Mouse (Mus musculus) olfactory bulb, adult 2 months (tissue): Measurements from ENCODE around the gene Sh3bp4. TPM values are rescaled to one million over a fixed set of nuclear protein-coding genes. Genes with fewer than 3 reads are reported as not detected.

ENCODE experiments used
- H3K27ac ChIP-seq: fragments of 200-500 bp; 2 replicates; pipeline ENCODE4 v1.5.1; 2012; ENCODE audit warnings: low read depth, low read length; ENCODE audit not compliant: insufficient read depth
- H3K4me1 ChIP-seq: fragments of 200-500 bp; 2 replicates; pipeline ENCODE4 v1.6.1; 2012; ENCODE audit warnings: low read length; ENCODE audit not compliant: control insufficient read depth, insufficient read depth
- H3K4me3 ChIP-seq: fragments of 200-500 bp; 2 replicates; pipeline ENCODE4 v1.5.1; 2012; ENCODE audit warnings: mild to moderate bottlenecking, low read depth, low read length, moderate library complexity; ENCODE audit not compliant: insufficient read depth
- CTCF ChIP-seq: fragments of 200-500 bp; IDR thresholded peaks from 2 replicates; pipeline ENCODE4 v1.5.1; 2012; ENCODE audit warnings: low read depth, mild to moderate bottlenecking, low read length, moderate library complexity; ENCODE audit not compliant: insufficient read depth
- POLR2A ChIP-seq: fragments of 200-500 bp; IDR thresholded peaks from 2 replicates; pipeline ENCODE4 v1.6.1; 2012; ENCODE audit warnings: mild to moderate bottlenecking, low read depth, low read length, moderate library complexity; ENCODE audit not compliant: insufficient read depth
- WGBS: fragments of 180-500 bp; shearing (Covaris S2); methylation state at CpG from one replicate; pipeline ENCODE4 v1.1.7; 2018; 5-methylcytosine and 5-hydroxymethylcytosine counted together
- polyA plus RNA-seq: library from polyadenylated mRNA; stranded (reverse); fragments of >200 nt; gene quantifications from 2 replicates; pipeline ENCODE4 v1.2.4, GENCODE M21; 2012; ENCODE audit warnings: low replicate concordance; ENCODE audit not compliant: missing spikeins, insufficient read depth, insufficient read length

Sh3bp4 gene
- polyA plus RNA-seq, 1 experiment: not detected

DNA sequence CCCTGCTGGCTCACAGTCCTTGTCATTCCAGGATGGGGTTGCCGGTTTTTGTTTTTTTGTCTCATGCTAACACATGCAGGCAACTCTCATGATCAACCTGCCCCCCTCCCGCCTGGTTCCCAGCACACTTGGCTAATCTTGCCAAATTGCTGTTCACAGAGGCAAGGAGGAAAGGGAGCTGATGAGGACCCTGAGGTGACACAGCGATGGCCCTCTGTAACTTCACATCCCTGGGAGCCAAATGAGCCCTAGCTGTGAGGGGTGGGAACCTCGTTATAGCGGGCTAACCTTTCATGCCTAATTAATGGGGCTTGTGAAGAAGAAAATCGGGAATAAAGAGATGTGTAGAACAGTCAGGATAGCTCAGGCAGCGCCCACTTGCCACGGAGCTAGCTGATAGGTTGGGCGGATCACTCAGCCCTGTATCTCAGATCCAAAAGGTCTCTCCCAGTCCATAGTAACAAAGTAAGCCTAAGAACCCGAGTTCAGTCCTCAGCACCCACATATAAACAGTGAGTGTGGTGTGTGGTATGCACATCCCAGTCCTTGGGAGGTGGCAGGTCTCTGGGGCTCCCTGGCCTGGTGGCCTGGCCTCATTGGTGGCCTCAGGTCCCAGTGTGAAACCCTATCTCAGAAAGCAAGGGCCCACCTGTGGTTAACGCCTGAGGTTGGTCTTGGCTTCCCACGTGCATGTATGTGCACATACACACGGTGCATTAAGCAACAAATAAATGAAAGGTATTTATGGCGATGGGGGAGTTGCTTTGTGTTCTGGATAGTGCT lies 25.6 kb downstream of the Sh3bp4 start:
- no peak for TF ChIP-seq POLR2A
- no peak for TF ChIP-seq CTCF
- peaks cover 27% of the 10 kb centered on the region for H3K4me1 ChIP-seq
- no peak overlapping the region for H3K4me3 ChIP-seq
- H3K27ac ChIP-seq: no peak overlapping the region
- WGBS: 52% methylated on average over 14 of the region's 14 CpGs

DNA sequence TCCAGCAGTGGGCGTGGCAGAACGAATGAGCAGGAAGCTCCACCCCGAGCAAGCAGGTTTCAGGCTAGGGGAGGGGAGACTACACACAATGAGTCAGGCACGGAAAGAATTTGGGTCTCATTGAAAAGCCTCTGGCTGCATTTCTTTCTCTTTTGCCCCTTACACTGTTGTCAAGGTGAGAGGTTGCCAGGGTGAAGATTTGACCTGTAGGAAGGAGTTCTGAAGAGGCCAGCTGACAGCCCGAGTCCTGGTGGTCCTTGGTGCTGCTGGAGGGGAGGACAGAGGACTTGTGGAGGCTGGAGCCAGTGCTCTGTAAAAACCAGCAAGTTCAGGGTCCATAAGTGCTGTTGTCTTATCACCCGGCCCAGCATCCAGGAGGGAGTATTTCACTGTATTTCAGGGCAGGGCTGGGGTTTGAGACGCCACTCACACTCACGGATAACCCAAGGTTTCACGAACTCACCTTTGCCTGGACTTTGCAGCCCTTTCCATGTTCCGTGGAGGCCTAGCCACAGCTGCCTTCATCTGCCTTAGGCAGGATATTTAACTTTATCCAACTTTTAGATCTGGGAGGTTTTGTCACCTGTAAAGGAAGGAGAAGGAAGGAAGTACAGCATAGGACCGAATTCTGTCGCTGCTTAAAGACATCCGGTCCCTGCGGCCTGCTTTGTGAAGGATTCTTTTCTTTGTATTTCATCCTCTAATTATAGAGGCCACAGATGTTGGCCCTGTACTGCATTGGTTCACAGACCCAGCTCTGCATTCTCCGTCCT lies 32.2 kb downstream of the Sh3bp4 start:
- H3K27ac ChIP-seq: no peak overlapping the region
- WGBS: 66% methylated on average over 15 of the region's 15 CpGs

DNA sequence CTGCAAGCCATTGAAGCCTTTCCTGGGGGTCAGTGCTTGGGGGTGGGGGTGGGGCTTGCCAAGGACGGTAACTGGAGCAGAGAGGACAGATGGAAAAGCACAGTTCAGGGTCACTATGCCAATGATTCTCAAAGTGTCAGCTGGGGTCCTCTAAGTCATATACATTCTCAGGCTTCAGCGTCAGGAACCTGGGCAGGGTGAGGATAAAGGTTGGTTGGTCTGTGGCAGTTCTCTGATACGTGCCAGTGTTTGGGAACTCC lies 32.7 kb downstream of the Sh3bp4 start:
- TF ChIP-seq POLR2A: no peak
- TF ChIP-seq CTCF: no peak
- H3K4me3 ChIP-seq: no peak overlapping the region
- 70% methylated on average over 3 of the region's 3 CpGs for WGBS

More for the DNA sequence above, 32.2 kb downstream of the Sh3bp4 start:
- no peak overlapping the region for H3K4me3 ChIP-seq
- TF ChIP-seq POLR2A (no peak), CTCF (no peak)
- H3K4me1 ChIP-seq: peaks cover 10% of the 10 kb centered on the region

DNA sequence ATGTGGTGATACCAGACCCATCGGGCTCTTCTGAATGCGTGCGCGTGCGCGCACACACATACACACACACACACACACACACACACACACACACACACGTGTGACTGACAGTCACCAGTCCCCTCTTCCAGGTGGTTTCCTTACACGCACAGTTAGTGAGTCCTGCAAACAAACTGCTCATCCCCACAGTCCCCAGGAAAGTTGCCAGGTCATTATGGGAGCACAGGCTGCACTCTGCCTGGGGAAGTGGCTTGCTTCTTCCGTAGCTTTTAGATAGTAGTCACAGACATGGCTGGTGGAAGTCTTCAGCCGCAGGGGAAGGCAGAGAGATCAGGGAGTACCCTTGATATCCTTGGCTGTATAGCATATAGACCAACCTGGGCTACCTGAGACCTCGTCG lies 33.3 kb downstream of the Sh3bp4 start:
- TF ChIP-seq CTCF (no peak), POLR2A (no peak)
- Histone ChIP-seq H3K4me1 (peaks cover 13% of the 10 kb centered on the region), H3K27ac (no peak overlapping the region), H3K4me3 (no peak overlapping the region)
- 87% methylated on average over 12 of the region's 12 CpGs for WGBS

More for the DNA sequence above, 32.7 kb downstream of the Sh3bp4 start:
- no peak overlapping the region for H3K27ac ChIP-seq
- H3K4me1 ChIP-seq: peaks cover 10% of the 10 kb centered on the region

DNA sequence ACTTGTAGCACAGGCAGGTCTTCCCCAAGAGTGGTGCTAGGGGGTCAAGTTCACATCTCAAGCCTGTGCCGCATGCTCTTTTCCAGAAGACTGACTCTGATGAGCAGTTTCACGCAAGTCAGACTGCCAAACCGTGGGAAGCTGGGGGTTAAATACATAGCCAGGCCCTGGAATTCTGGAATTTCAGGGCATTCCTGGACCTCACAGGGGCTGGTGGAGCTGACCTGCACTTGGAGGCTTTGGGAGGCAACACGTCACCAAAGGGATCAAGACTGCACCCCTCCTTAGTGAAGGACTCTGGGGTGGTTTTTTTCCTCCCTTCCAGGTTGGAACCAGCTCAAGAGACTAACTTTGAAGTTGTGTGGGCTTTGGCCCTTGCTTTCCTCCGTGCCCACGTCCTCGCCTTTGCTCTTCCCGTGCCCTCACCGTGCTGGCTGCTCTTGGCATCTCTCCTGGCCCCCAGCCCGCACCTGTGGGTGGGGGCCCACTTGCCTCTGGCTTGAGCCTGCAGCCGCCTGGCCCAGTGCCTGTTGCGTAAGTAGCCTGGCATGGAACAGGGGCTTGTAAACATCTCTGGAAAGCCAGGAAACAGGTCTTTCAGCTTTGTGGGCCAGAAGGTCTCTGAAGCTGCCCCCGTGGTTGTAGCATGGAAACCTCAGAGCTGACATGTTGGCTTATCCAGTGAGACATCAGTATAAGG lies 34.0 kb downstream of the Sh3bp4 start:
- Histone ChIP-seq H3K27ac (no peak overlapping the region), H3K4me3 (no peak overlapping the region), H3K4me1 (peaks cover 15% of the 10 kb centered on the region)
- TF ChIP-seq CTCF (no peak), POLR2A (no peak)
- WGBS: 68% methylated on average over 13 of the region's 13 CpGs

DNA sequence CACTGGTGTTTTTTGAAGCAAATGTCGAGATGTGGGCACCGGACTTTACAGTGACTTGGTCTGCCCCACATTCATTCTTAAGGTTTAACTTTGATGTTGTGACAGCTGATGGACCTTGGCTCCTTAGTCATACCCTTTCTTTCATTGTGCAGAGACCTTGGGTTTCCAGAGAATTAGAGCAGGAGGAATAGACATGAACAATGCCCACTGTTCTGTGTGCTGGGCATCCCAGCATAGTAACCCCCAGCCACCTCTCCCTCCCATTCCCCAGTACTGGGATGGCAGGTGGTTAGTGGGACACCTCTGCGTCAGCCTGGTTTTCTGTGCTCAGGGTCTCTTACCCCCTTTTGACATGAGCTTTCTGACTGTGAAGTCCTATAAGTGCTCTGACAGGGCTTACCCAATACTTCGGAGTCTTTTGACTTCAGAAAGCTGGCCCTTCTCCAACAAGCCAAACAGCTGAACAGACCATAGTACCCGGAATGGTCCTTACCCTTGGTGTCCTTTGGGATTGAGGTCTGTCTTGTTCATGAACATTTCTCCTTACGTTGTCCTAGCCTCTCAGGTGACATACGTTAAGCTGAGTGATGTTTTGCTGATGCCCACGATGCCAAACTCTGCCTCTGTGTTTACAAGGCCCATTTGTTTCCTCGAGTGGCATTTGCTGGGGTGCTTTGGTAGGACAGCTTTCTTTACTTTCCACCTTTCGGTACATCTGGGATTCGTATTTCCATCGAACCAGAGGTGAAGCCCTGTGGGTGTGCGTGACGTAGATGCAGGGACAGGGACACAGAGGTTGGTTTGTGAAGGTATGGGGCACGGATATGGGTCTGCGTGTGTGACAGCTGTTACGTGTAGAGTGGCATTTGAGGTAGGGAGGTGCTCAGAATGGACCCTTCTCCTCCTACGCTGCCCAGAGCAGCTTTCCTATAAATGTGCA lies 35.9 kb downstream of the Sh3bp4 start:
- 86% methylated on average over 18 of the region's 18 CpGs for WGBS
- peaks cover 15% of the 10 kb centered on the region for H3K4me1 ChIP-seq
- TF ChIP-seq POLR2A: no peak
- TF ChIP-seq CTCF: no peak
- no peak overlapping the region for H3K4me3 ChIP-seq
- H3K27ac ChIP-seq: no peak overlapping the region

DNA sequence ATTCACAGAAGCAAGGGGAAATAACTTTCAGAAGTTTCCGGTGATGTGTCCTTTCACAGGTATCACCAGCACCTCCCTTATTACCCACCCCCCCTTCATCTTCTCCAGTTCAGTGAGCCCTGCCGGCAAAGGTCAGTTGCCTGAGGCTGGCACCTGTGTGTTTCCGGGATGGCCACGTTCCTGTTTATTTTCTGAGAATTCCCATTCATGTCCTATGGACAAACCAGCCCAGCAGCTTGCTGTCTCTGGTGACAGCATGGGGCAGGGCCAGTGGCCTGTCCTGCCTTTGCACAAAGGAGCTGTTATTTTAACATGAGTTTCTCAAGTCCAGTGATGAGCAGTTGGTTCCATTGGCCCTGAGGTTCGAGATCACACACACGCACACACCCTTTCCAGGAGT lies 37.3 kb downstream of the Sh3bp4 start:
- H3K27ac ChIP-seq: no peak overlapping the region
- 84% methylated on average over 6 of the region's 6 CpGs for WGBS
- no peak for TF ChIP-seq CTCF
- no peak for TF ChIP-seq POLR2A
- H3K4me1 ChIP-seq: peaks cover 12% of the 10 kb centered on the region
- H3K4me3 ChIP-seq: no peak overlapping the region

DNA sequence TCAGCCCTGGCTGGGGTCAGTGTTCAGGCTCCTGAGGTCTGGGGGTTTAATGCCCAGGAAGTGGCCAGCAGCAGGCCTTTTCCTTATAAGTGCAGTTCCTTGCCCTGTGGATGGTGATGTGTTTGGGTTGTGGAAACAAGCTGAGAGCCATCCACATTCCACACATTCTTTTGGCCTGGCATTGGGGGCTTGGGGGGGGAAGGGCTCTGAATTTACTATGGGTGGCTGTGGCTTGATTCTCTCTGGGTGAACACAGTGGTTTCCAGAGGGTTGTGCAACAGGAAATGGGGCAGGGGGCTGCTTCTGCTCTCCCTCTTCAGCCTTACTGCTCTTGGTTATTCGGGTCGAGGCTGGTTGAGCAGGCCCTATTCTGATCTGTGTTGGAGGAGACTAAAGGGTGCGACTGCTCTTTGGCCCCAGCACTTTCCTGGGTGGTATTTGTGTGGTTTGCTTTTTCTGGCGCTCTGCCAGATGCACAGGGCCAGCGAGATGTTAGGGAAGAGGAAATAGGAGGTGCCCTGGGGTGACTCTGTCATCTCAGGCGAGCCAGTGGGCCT lies 38.2 kb downstream of the Sh3bp4 start:
- Histone ChIP-seq H3K4me3 (no peak overlapping the region), H3K4me1 (peaks cover 15% of the 10 kb centered on the region), H3K27ac (no peak overlapping the region)
- TF ChIP-seq CTCF (no peak), POLR2A (no peak)
- 58% methylated on average over 6 of the region's 6 CpGs for WGBS
